Mouse (Mus musculus) embryonic stem cell, embryonic (primary cell): ENCODE measurements around the gene Cdk15.

Experiments used
- CTCF ChIA-PET, 4 experiments: fragments of 300-600 bp in 2 of 4; fragments of 350-600 bp in 2 of 4; sonication (Branson Sonifier 250); formaldehyde crosslinking; loops; one replicate each; lab custom pipeline; 2022; ENCODE audit warnings: inconsistent platforms in 2 of 4; lab: Charles Lee
- POLR2A ChIA-PET, 4 experiments: fragments of 300-600 bp in 2 of 4; fragments of 350-600 bp in 2 of 4; sonication (Branson Sonifier 250); formaldehyde crosslinking; loops; one replicate each; lab custom pipeline; 2022; ENCODE audit warnings: antibody characterized with exemption in 4 of 4, inconsistent platforms in 1 of 4; lab: Charles Lee

Gene Cdk15

GRCm38 (mm10) chr1:59333860-59334561, 77.3 kb downstream of the Cdk15 start:
- ChIA-PET CTCF (interaction anchor here in 3 of 4 experiments (0.6 to 1.3 kb wide), 7 partner anchors 17 to 308 kb away, joined by 3 to 17 read pairs (median 3); no protein-coding TSS in a partner anchor), POLR2A (interaction anchor here (0.6 to 1.2 kb wide), 8 partner anchors 8 to 213 kb away, joined by 3 to 10 read pairs (median 3); no protein-coding TSS in a partner anchor)

- POLR2A ChIA-PET = interaction anchor here (0.6 to 1.2 kb wide), 8 partner anchors 8 to 214 kb away, joined by 3 to 10 read pairs (median 3); no protein-coding TSS in a partner anchor
Measured at GRCm38 (mm10) chr1:59334562-59334890, 77.8 kb downstream of the Cdk15 start.

GRCm38 (mm10) chr1:59336256-59336655, 79.5 kb downstream of the Cdk15 start:
- ChIA-PET POLR2A (interaction anchor here in 2 of 4 experiments (0.5 to 1.0 kb wide), 2 partner anchors 9 to 108 kb away, joined by 3 to 6 read pairs; no protein-coding TSS in a partner anchor), CTCF (no interaction called here)

More at GRCm38 (mm10) chr1:59334562-59334890, 77.8 kb downstream of the Cdk15 start:
- CTCF ChIA-PET = interaction anchor here in 3 of 4 experiments (0.6 to 1.3 kb wide), 7 partner anchors 18 to 309 kb away, joined by 3 to 17 read pairs (median 3); no protein-coding TSS in a partner anchor

- ChIA-PET POLR2A (interaction anchor here in 2 of 4 experiments (0.8 to 1.9 kb wide), 2 partner anchors 13 to 105 kb away, joined by 3 to 5 read pairs; partner anchors contain the start of gene Als2 (in 1 of the 2)), CTCF (interaction anchor here in 1 of 4 experiments (0.5 kb wide), 1 partner anchor 1471 kb away, joined by 4 read pairs; no protein-coding TSS in a partner anchor)
Measured at GRCm38 (mm10) chr1:59340814-59341588, 84.3 kb downstream of the Cdk15 start.

- POLR2A ChIA-PET = interaction anchor here in 2 of 4 experiments (0.8 to 1.9 kb wide), 4 partner anchors 12 to 105 kb away, joined by 3 to 5 read pairs (median 3); partner anchors contain the start of gene Als2 (in 1 of the 2)
- CTCF ChIA-PET = interaction anchor here in 1 of 4 experiments (0.7 kb wide), 1 partner anchor 244 kb away, joined by 4 read pairs; no protein-coding TSS in a partner anchor
Measured at GRCm38 (mm10) chr1:59341697-59342096, 85.0 kb downstream of the Cdk15 start.

GRCm38 (mm10) chr1:59342146-59342545, 85.4 kb downstream of the Cdk15 start:
- ChIA-PET CTCF (interaction anchor here in 1 of 4 experiments (0.7 kb wide), 1 partner anchor 243 kb away, joined by 4 read pairs; no protein-coding TSS in a partner anchor), POLR2A (interaction anchor here in 1 of 4 experiments (1.0 to 1.9 kb wide), 3 partner anchors 12 to 23 kb away, joined by 3 to 5 read pairs (median 3); no protein-coding TSS in a partner anchor)

- CTCF ChIA-PET = no interaction called here
- POLR2A ChIA-PET = no interaction called here
Measured at GRCm38 (mm10) chr1:59352706-59353105, 96.0 kb downstream of the Cdk15 start.

GRCm38 (mm10) chr1:59355440-59355839, 98.7 kb downstream of the Cdk15 start:
- CTCF ChIA-PET = no interaction called here
- POLR2A ChIA-PET = no interaction called here

- POLR2A ChIA-PET = interaction anchor here in 1 of 4 experiments (0.9 kb wide), 1 partner anchor 9 kb away, joined by 3 read pairs; no protein-coding TSS in a partner anchor
Measured at GRCm38 (mm10) chr1:59359136-59359535, 102.4 kb downstream of the Cdk15 start.

GRCm38 (mm10) chr1:59360834-59361233, 104.1 kb downstream of the Cdk15 start:
- CTCF ChIA-PET = no interaction called here
- POLR2A ChIA-PET = interaction anchor here in 2 of 4 experiments (0.6 to 1.4 kb wide), 7 partner anchors 9 to 1700 kb away, joined by 3 to 5 read pairs (median 4); no protein-coding TSS in a partner anchor

More at GRCm38 (mm10) chr1:59359136-59359535, 102.4 kb downstream of the Cdk15 start:
- CTCF ChIA-PET = no interaction called here

- ChIA-PET CTCF (no interaction called here), POLR2A (interaction anchor here in 2 of 4 experiments (0.8 to 1.2 kb wide), 3 partner anchors 8 to 34 kb away, joined by 3 to 5 read pairs (median 3); no protein-coding TSS in a partner anchor)
Measured at GRCm38 (mm10) chr1:59361460-59361859, 104.8 kb downstream of the Cdk15 start.

GRCm38 (mm10) chr1:59361966-59362365, 105.3 kb downstream of the Cdk15 start:
- CTCF ChIA-PET = no interaction called here
- POLR2A ChIA-PET = interaction anchor here in 1 of 4 experiments (0.8 kb wide), 1 partner anchor 8 kb away, joined by 5 read pairs; no protein-coding TSS in a partner anchor

- POLR2A ChIA-PET = interaction anchor here in 1 of 4 experiments (0.7 kb wide), 1 partner anchor 59 kb away, joined by 3 read pairs; no protein-coding TSS in a partner anchor
- CTCF ChIA-PET = no interaction called here
Measured at GRCm38 (mm10) chr1:59364463-59365040, 107.8 kb downstream of the Cdk15 start.

- ChIA-PET POLR2A (interaction anchor here in 2 of 4 experiments (0.6 to 1.7 kb wide), 6 partner anchors 10 to 246 kb away, joined by 3 to 5 read pairs (median 4); no protein-coding TSS in a partner anchor), CTCF (no interaction called here)
Measured at GRCm38 (mm10) chr1:59367928-59368648, 111.4 kb downstream of the Cdk15 start.

- ChIA-PET CTCF (interaction anchor here in 1 of 4 experiments (0.6 kb wide), 1 partner anchor 238 kb away, joined by 5 read pairs; no protein-coding TSS in a partner anchor), POLR2A (interaction anchor here in 3 of 4 experiments (1.2 to 1.7 kb wide), 3 partner anchors 26 to 245 kb away, joined by 4 to 6 read pairs (median 4); no protein-coding TSS in a partner anchor)
Measured at GRCm38 (mm10) chr1:59368649-59369319, 112.1 kb downstream of the Cdk15 start.

- ChIA-PET POLR2A (interaction anchor here in 2 of 4 experiments (0.5 to 1.7 kb wide), 3 partner anchors 8 to 25 kb away, joined by 4 to 6 read pairs (median 5); no protein-coding TSS in a partner anchor), CTCF (interaction anchor here in 2 of 4 experiments (0.6 kb wide), 2 partner anchors 52 to 237 kb away, joined by 5 to 12 read pairs; no protein-coding TSS in a partner anchor)
Measured at GRCm38 (mm10) chr1:59369320-59369685, 112.6 kb downstream of the Cdk15 start.
